Comparison of ENCODE assay signal across 22 mouse cellular contexts in genomic region chr10:9069608-9070190, GRCm38 (mm10).
"Had no signal": no experiment of that assay in that cellular context is flagged by ENCODE, and none has a peak within 500 bp of the region (broad histone marks: within the 10 kb centered on the region; RNA-seq: fewer than 3 reads in every experiment).

No protein-coding gene starts in this region.

- H3K27me3 ChIP-seq: heart, embryonic 12.5 days; kidney, embryonic 15.5 days; limb, embryonic 13.5 days; limb, embryonic 15.5 days had no signal

- H3K4me2 ChIP-seq: heart, embryonic 12.5 days; hindbrain, embryonic 14.5 days; kidney, embryonic 15.5 days; limb, embryonic 13.5 days; limb, embryonic 15.5 days had no signal

- H3K4me3 ChIP-seq: heart, embryonic 10.5 days; heart, embryonic 12.5 days; kidney, embryonic 15.5 days; limb, embryonic 13.5 days; limb, embryonic 15.5 days had no signal

- H3K36me3 ChIP-seq: heart, embryonic 10.5 days; heart, embryonic 12.5 days; kidney, embryonic 15.5 days; limb, embryonic 13.5 days; limb, embryonic 15.5 days had no signal

- H3K27ac ChIP-seq: heart, embryonic 10.5 days; hindbrain, embryonic 14.5 days; kidney, embryonic 15.5 days; kidney, postnatal 0 days; limb, embryonic 13.5 days; limb, embryonic 15.5 days had no signal

- ATAC-seq: forebrain, embryonic 16.5 days; hindbrain, embryonic 16.5 days; intestine, embryonic 16.5 days had no signal

- H3K9me3 ChIP-seq: heart, embryonic 10.5 days; heart, embryonic 12.5 days; kidney, embryonic 15.5 days; limb, embryonic 13.5 days; limb, embryonic 15.5 days had no signal

- DNase-seq: gastrocnemius, postnatal 14 days; gastrocnemius, postnatal 36 days; heart, adult 18-20 months; heart, postnatal 10 days; kidney, adult 11 months; kidney, adult 2 months; kidney, adult 9 months; kidney, postnatal 14 days; kidney, postnatal 36 days; layer of hippocampus, adult 9-11 months; layer of hippocampus, postnatal 36 days; left cerebral cortex, postnatal 4 days had no signal

- H3K4me1 ChIP-seq: heart, embryonic 10.5 days; kidney, embryonic 15.5 days; limb, embryonic 13.5 days; limb, embryonic 15.5 days had no signal

- H3K9ac ChIP-seq: heart, embryonic 12.5 days; hindbrain, embryonic 14.5 days; kidney, embryonic 15.5 days; limb, embryonic 13.5 days; limb, embryonic 15.5 days had no signal
